In genomic region chr13:120251208-120251924, GRCm38 (mm10) we compare ENCODE assay signal across 10 mouse cellular contexts. TPM values are rescaled to one million over a fixed set of nuclear protein-coding genes. Genes with fewer than 3 reads are reported as not detected.
"Had no signal": no experiment of that assay in that cellular context is flagged by ENCODE, and none has a peak within 500 bp of the region (broad histone marks: within the 10 kb centered on the region; RNA-seq: fewer than 3 reads in every experiment).

No protein-coding gene starts in this region.

RNA-seq across cellular contexts. Expression of gene AF067061, which starts 11.5 kb away (rescaled TPM):
- total RNA-seq: left cerebral cortex, adult 2 months; left cerebral cortex, adult 8-10 months; left cerebral cortex, postnatal 10 days; left cerebral cortex, postnatal 14 days; left cerebral cortex, postnatal 25 days; left cerebral cortex, postnatal 36 days; left cerebral cortex, postnatal 4 days; liver, adult 2 months; megakaryocyte-erythroid progenitor cell, adult 5-6 weeks; midbrain, postnatal 0 days had no signal

RNA-seq across cellular contexts. Expression of gene Gm21731, which starts 12.5 kb away (rescaled TPM):
- total RNA-seq: left cerebral cortex, adult 2 months; left cerebral cortex, adult 8-10 months; left cerebral cortex, postnatal 10 days; left cerebral cortex, postnatal 14 days; left cerebral cortex, postnatal 25 days; left cerebral cortex, postnatal 36 days; left cerebral cortex, postnatal 4 days; liver, adult 2 months; megakaryocyte-erythroid progenitor cell, adult 5-6 weeks; midbrain, postnatal 0 days had no signal

RNA-seq across cellular contexts. Expression of gene Gm21762, which starts 35.6 kb away (rescaled TPM):
- total RNA-seq: left cerebral cortex, adult 2 months; left cerebral cortex, adult 8-10 months; left cerebral cortex, postnatal 10 days; left cerebral cortex, postnatal 14 days; left cerebral cortex, postnatal 25 days; left cerebral cortex, postnatal 36 days; left cerebral cortex, postnatal 4 days; megakaryocyte-erythroid progenitor cell, adult 5-6 weeks; midbrain, postnatal 0 days had no signal

RNA-seq across cellular contexts. Expression of gene BC147527, which starts 48.8 kb away (rescaled TPM):
- total RNA-seq: left cerebral cortex, adult 2 months; left cerebral cortex, adult 8-10 months; left cerebral cortex, postnatal 10 days; left cerebral cortex, postnatal 14 days; left cerebral cortex, postnatal 25 days; left cerebral cortex, postnatal 36 days; left cerebral cortex, postnatal 4 days; midbrain, postnatal 0 days had no signal
